11 mouse cellular contexts compared by ENCODE assay signal in genomic region chr8:61570637-61571036, GRCm38 (mm10).
"Had no signal": no experiment of that assay in that cellular context is flagged by ENCODE, and none has a peak within 500 bp of the region (broad histone marks: within the 10 kb centered on the region; RNA-seq: fewer than 3 reads in every experiment).

No protein-coding gene starts in this region.

- H3K4me3 ChIP-seq: limb, embryonic 10.5 days; liver, embryonic 15.5 days; midbrain, embryonic 13.5 days; neural tube, embryonic 15.5 days had no signal

- DNase-seq: kidney, adult 8-10 months; kidney, postnatal 25 days; lung, adult 2 months; lung, postnatal 36 days; right cerebral cortex, adult 18-20 months; right cerebral cortex, postnatal 25 days; thymus, postnatal 25 days had no signal

- H3K27ac ChIP-seq: limb, embryonic 10.5 days; liver, embryonic 15.5 days; midbrain, embryonic 13.5 days; neural tube, embryonic 15.5 days had no signal
